Mouse (Mus musculus): ENCODE measurements around the gene Il31ra. TPM values are rescaled to one million over a fixed set of nuclear protein-coding genes. Genes with fewer than 3 reads are reported as not detected.
"Not testable (repeated sequence)": the region's sequence is repeated elsewhere in the genome, so short reads cannot be mapped to it uniquely, and the experiment has no call there.

Il31ra gene
- not detected for total RNA-seq (2018; cell fraction: chromatin; rRNA removed)
- total RNA-seq (2018; cell fraction: cytosol; rRNA removed), result not detected
- not detected for total RNA-seq (2018; cell fraction: nucleus; rRNA removed)
- not detected in 3 replicates for polyA plus RNA-seq (2018)

DNA sequence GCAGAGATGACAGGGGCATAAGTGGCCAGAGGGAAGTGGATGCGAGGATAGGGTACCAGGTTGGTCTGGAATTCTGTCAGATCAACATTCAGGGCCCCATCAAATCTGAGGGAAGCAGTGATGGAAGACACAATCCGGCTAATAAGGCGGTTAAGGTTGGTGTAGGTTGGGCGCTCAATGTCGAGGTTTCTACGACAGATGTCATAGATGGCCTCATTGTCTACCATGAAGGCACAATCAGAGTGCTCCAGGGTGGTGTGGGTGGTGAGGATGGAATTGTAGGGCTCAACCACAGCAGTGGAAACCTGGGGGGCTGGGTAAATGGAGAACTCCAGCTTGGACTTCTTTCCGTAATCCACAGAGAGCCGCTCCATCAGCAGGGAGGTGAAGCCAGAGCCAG is at the start of gene Il31ra:
Gene Il31ra, minus strand, starts transcription at position 101 of the 400 bp plus-strand sequence.
- H3K36me3 ChIP-seq (ENCODE audit: inconsistent target); H3K27ac ChIP-seq; H3K79me2 ChIP-seq (ENCODE audit: inconsistent target); H3K4me3 ChIP-seq (ENCODE audit: inconsistent target): not testable (repeated sequence)
- WGBS (ENCODE audit: missing documents), result no CpG with 5 or more reads among the region's 8 CpGs

DNA sequence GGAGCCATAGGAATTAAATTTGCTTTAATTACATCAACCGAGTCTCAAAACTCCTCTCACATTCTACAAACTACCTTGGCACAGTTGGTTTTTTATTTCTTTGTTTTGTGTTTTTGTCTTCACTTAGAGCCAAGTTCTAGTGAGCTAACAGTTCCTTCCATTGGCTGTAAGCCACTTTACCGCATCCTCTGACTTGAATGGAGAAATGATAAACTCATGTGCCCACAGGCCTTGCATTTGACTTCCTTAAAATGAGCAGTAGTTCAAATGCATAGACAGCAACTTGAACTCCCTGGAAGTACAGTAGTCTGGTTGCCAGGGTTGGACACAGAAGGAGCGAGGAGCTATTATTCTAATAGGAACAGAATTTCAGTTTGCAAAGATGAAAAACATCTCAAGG is 48.7 kb upstream of the Il31ra start:
- Histone ChIP-seq H3K27ac (no peak overlapping the region), H3K36me3 (ENCODE audit: inconsistent target) (no peaks in the 10 kb centered on the region), H3K79me2 (ENCODE audit: inconsistent target) (no peaks in the 10 kb centered on the region), H3K4me3 (ENCODE audit: inconsistent target) (no peak overlapping the region)
- WGBS (ENCODE audit: missing documents), result 66% methylated on average over 3 of the region's 3 CpGs

DNA sequence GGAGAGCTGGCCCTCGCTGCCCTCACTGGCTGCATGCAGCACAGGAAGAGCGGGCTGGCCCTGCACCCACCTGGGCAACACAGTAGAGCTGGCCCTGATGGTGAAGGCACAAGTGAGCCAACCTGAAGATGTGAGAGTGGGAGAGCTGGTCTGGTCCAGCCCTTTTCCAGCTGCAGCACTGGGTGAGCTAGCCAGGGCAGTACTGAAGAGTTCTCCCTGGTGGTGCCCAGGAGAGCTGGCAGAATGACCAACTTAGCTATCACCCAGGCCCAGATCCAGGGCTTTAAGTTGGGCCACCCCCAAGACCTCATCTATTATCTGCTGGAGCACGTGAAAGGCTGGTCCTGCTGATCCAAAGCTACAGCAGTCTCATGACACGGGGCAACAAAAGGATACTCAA is 45.0 kb upstream of the Il31ra start:
- H3K4me3 ChIP-seq (ENCODE audit: inconsistent target), result no peak overlapping the region
- 91% methylated on average over 4 of the region's 4 CpGs for WGBS (ENCODE audit: missing documents)
- no peak overlapping the region for H3K27ac ChIP-seq

DNA sequence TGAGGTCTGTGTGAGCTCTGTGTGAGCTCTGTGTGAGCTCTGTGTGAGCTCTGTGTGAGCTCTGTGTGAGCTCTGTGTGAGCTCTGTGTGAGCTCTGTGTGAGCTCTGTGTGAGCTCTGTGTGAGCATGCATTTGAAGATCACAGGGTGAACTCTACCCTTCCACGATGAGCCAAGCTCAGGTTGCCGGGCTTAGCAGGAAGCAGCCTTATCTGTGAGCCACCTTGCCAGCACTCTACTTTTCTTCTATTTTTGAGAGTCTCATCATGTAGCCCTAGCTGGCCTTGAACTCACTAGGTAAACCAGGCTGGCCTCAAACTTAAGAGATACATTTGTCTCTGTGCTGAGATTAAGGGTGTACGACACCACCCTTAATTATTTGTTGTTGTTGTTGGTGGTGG is 42.3 kb upstream of the Il31ra start:
- Histone ChIP-seq H3K79me2 (ENCODE audit: inconsistent target) (no peaks in the 10 kb centered on the region), H3K27ac (no peak overlapping the region), H3K36me3 (ENCODE audit: inconsistent target) (no peaks in the 10 kb centered on the region), H3K4me3 (ENCODE audit: inconsistent target) (no peak overlapping the region)
- 82% methylated on average over 3 of the region's 3 CpGs for WGBS (ENCODE audit: missing documents)

More for the DNA sequence above, 45.0 kb upstream of the Il31ra start:
- H3K79me2 ChIP-seq (ENCODE audit: inconsistent target), result no peaks in the 10 kb centered on the region
- no peaks in the 10 kb centered on the region for H3K36me3 ChIP-seq (ENCODE audit: inconsistent target)

DNA sequence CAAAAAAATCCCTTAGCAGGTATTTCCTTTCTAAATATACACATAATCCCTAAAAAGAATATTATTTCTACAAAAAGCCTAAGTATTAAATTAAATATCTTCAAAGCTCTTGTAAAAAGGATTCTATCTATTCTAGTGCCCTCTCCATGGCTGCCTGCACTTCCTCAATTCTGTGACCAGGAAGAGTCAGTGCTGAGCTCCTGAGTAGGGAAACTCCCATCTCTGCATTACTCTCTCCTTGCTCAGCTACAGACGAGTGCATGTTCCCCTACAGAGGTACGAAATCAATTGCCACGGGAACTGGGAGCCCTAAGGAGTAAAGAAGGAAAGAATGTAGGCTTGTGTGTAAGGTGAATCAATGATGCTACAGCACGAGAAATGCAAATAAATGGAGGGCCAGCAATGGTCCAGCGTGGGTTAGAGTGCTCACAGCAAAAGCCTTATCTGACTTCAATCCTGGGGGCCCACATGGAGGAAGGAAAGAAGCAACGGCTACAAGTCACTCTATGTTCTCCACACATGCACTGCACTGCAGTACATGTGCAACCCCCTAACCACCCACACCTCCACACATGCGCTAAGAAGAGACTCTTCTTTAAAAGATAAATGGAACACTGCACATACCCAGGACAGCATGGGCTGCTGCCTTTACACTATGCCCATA is 41.1 kb upstream of the Il31ra start:
- Histone ChIP-seq H3K79me2 (ENCODE audit: inconsistent target) (no peaks in the 10 kb centered on the region), H3K36me3 (ENCODE audit: inconsistent target) (no peaks in the 10 kb centered on the region), H3K4me3 (ENCODE audit: inconsistent target) (no peak overlapping the region), H3K27ac (no peak overlapping the region)
- 30% methylated on average over 7 of the region's 7 CpGs for WGBS (ENCODE audit: missing documents)

DNA sequence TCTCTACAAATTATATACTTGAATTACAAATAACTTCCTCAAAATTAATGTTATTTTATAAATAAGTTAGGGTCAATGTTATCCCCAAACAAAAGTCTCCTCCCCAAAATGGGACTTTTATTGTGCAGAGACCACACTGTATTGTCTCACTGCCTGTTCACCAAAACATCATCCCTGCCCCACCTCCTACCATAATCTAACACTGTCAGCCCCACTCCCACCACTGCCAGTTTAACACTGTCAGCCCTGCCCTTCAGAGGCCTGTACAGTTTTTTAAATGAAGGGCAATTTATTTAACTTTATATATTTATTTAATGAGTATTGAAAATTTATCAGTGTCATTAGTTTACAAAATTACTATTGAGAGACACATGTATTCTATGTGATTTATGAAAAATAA is 31.4 kb upstream of the Il31ra start:
- Histone ChIP-seq H3K36me3 (ENCODE audit: inconsistent target) (no peaks in the 10 kb centered on the region), H3K4me3 (ENCODE audit: inconsistent target) (no peak overlapping the region), H3K27ac (no peak overlapping the region), H3K79me2 (ENCODE audit: inconsistent target) (no peaks in the 10 kb centered on the region)

DNA sequence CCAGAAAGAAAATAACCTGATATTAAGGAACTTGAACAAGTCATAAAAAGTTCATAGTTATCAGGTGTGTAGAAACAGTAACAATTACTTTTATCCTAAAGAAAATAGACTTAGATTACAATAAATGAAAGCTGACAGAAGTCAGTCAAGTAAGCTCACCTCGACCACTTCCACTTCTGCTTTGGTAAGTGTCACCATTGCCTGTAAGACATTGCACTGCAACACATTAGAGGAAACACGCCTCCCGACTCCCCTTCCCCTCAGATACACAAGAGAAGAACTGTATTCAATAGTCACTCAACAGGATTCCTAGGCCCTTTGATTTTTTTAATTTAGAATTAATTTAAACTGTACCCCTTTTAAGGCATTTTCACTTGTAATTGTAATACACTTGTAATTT is 30.5 kb upstream of the Il31ra start:
- no peaks in the 10 kb centered on the region for H3K79me2 ChIP-seq (ENCODE audit: inconsistent target)
- H3K4me3 ChIP-seq (ENCODE audit: inconsistent target), result no peak overlapping the region
- H3K27ac ChIP-seq, result no peak overlapping the region
- no peaks in the 10 kb centered on the region for H3K36me3 ChIP-seq (ENCODE audit: inconsistent target)
- WGBS (ENCODE audit: missing documents), result 9% methylated on average over 3 of the region's 3 CpGs

DNA sequence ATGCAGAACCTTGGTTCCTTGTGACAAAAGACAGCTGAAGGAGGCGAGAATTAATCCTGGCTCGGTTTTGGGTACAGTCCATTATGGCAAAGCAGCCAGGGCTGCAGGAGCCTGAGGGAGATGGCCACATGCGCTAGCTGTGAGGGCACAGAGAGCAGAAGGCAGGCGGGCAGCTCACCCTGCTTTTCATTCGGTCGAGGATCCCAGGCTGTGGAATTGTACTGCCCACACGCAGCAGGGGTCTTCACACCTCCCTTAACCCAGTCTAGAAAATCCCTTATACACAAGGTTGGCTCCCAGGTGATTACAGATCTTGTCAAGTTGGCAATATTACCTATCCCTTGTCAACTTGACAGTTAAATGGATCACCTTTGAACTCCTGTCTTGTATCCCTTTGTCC is 29.5 kb upstream of the Il31ra start:
- Histone ChIP-seq H3K4me3 (ENCODE audit: inconsistent target) (no peak overlapping the region), H3K79me2 (ENCODE audit: inconsistent target) (no peaks in the 10 kb centered on the region), H3K36me3 (ENCODE audit: inconsistent target) (no peaks in the 10 kb centered on the region), H3K27ac (no peak overlapping the region)
- WGBS (ENCODE audit: missing documents), result 96% methylated on average over 7 of the region's 7 CpGs

DNA sequence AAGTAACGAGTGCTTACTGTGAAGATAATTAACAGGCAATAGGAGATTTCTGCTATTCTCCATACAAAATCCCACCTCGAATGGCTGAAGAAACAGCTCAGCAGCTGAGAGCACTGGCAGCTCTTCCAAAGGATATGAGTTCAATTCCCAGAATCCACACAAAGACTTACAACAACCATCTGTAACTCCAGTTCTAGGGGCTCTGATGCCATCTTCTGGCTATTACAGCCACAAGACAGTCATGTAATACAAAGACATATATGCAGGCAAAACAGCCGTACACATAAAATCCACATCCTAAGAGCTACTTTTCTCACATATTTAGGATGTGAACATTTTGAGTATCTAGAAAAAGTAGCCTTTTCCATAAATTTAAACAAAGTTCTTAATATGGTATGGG is 27.4 kb upstream of the Il31ra start:
- WGBS (ENCODE audit: missing documents), result 68% methylated on average over 3 of the region's 3 CpGs

DNA sequence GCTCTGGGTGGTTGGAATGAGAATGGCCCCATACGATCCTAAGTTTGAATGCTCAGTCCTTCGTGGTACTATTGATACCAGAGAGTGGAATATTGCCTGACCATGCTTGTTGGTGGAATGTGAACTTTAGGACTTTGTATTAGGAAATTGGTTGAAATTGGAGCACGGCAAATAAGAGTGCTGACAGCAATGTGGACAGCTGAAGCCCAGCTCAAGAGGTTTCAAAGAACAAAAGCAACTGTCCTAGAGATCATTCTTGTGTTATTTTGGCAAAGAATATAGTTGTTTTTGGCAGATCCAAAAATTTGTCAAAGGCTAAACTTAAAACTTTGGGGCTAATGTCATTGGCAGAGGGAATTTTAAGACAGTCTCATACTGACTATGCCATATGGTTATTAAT is 14.4 kb upstream of the Il31ra start:
- H3K79me2 ChIP-seq (ENCODE audit: inconsistent target), result no peaks in the 10 kb centered on the region
- H3K36me3 ChIP-seq (ENCODE audit: inconsistent target), result no peaks in the 10 kb centered on the region
- 100% methylated on average over 2 of the region's 3 CpGs for WGBS (ENCODE audit: missing documents)
- H3K27ac ChIP-seq, result no peak overlapping the region
- no peak overlapping the region for H3K4me3 ChIP-seq (ENCODE audit: inconsistent target)

More for the DNA sequence above, 27.4 kb upstream of the Il31ra start:
- no peaks in the 10 kb centered on the region for H3K79me2 ChIP-seq (ENCODE audit: inconsistent target)
- H3K4me3 ChIP-seq (ENCODE audit: inconsistent target), result no peak overlapping the region
- no peak overlapping the region for H3K27ac ChIP-seq
- H3K36me3 ChIP-seq (ENCODE audit: inconsistent target), result no peaks in the 10 kb centered on the region

DNA sequence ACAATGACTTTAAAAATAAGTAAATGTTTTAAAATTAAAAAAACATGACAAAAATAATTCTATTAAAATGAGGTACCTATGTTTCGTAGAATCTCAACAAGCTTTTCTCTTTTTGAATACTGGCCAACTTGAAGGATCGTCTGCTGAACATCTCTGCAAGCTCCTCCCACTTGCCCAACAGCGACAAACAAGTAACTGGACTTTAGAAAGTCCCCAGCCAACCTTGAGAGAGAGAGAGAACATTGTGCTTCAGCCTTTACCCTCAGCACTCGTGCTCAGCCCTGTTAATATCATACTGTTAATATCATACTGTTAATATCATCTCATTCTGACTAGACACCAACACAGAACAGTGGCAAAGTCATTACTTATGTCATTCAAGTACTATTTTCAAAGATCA is 10.3 kb upstream of the Il31ra start:
- Histone ChIP-seq H3K4me3 (ENCODE audit: inconsistent target) (no peak overlapping the region), H3K79me2 (ENCODE audit: inconsistent target) (no peaks in the 10 kb centered on the region)
- 88% methylated on average over 4 of the region's 4 CpGs for WGBS (ENCODE audit: missing documents)

DNA sequence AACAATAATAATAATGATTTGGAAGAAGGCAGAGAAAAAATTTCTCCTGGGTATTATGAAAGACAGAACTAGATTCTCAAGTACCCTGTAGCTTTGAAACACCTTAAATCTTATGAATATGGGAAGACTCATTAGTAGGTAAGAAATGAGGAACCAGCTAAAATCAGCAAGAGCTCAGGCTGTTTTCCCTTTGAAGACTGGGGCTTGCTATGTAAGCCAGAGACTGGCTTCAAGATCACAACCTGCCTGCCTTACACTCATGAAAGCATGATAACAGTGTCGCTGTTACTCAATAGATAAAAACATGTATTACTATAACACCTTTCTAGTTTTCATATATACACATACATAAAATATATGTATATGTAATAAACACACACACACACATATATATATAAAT is 9.7 kb upstream of the Il31ra start:
- 80% methylated on average over 1 of the region's 1 CpGs for WGBS (ENCODE audit: missing documents)

More for the DNA sequence above, 10.3 kb upstream of the Il31ra start:
- no peaks in the 10 kb centered on the region for H3K36me3 ChIP-seq (ENCODE audit: inconsistent target)
- no peak overlapping the region for H3K27ac ChIP-seq

DNA sequence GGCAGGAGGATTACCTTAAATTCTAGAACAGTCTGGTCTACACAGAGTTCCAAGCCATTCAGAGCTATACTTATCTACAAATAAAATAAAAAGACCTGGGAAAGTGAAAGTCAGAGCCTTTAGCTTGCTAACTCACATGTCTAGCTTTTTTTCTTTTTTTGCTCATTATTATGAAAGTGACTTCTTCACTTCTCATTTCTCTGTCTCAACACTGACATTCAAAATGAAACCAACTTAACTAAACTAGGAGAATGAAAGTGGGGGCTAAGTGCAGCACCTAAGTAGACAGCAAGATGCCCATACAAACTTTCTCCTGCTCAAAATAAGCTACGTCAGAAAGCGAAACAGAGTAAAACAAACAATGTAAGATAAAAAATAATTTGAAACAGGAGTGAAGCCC is 8.4 kb upstream of the Il31ra start:
- Histone ChIP-seq H3K36me3 (ENCODE audit: inconsistent target) (no peaks in the 10 kb centered on the region), H3K79me2 (ENCODE audit: inconsistent target) (no peaks in the 10 kb centered on the region), H3K4me3 (ENCODE audit: inconsistent target) (no peak overlapping the region), H3K27ac (no peak overlapping the region)
- 89% methylated on average over 2 of the region's 2 CpGs for WGBS (ENCODE audit: missing documents)

More for the DNA sequence above, 9.7 kb upstream of the Il31ra start:
- Histone ChIP-seq H3K4me3 (ENCODE audit: inconsistent target) (no peak overlapping the region), H3K27ac (no peak overlapping the region), H3K36me3 (ENCODE audit: inconsistent target) (no peaks in the 10 kb centered on the region), H3K79me2 (ENCODE audit: inconsistent target) (no peaks in the 10 kb centered on the region)

DNA sequence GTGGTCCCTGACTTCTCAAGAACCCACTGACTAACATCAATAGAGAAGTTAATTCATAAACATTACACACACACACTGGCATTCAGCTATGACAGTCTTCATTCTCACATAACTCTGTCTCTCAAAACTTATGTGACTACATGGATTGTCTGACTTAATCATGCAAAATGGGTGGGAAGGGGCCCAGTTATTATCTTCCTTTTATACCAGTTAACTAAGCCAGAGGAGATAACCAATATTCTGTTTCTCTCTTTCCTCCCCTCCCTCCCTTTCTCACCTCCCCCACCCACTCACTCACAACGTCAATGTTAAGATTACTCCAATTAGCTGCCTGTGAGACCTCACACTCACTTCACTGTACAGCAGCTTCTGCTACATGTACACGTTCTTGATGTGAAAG is 3.9 kb downstream of the Il31ra start:
- no peaks in the 10 kb centered on the region for H3K79me2 ChIP-seq (ENCODE audit: inconsistent target)
- 100% methylated on average over 2 of the region's 2 CpGs for WGBS (ENCODE audit: missing documents)
- H3K36me3 ChIP-seq (ENCODE audit: inconsistent target), result no peaks in the 10 kb centered on the region
- H3K27ac ChIP-seq, result no peak overlapping the region
- H3K4me3 ChIP-seq (ENCODE audit: inconsistent target), result no peak overlapping the region

DNA sequence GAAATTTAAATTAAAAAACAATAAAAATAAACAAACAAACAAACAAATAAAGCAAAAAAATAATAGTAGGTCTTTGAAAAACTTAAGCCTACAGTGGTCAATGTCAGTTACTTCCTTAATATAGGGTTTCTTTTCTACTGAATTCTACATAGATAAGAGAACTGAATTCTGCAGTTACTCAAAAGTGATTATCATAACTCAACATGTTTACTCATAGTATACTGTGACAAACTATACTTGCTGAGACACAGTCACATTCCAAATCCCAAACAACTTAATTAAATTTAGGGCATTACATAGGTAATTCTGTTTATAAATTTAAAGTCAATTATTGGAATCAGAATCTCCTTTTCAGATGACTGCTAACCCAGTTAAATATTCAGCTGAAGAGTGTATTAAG is 4.5 kb downstream of the Il31ra start:
- no peak overlapping the region for H3K27ac ChIP-seq
- no peak overlapping the region for H3K4me3 ChIP-seq (ENCODE audit: inconsistent target)
- H3K36me3 ChIP-seq (ENCODE audit: inconsistent target), result no peaks in the 10 kb centered on the region
- H3K79me2 ChIP-seq (ENCODE audit: inconsistent target), result no peaks in the 10 kb centered on the region

Data from macrophage (primary cell).